Mouse (Mus musculus) CH12.LX (cell line): ENCODE results near the gene 4930513O06Rik. TPM values are rescaled to one million over a fixed set of nuclear protein-coding genes. Genes with fewer than 3 reads are reported as not detected.

ENCODE experiments used
- DNase-seq: peaks from one replicate; pipeline ENCODE4 v3.0.0-alpha.2; 2013; ENCODE audit errors: extremely low read depth
- H3K27ac ChIP-seq: 2 replicates; pipeline ENCODE4 v1.5.1; 2012; ENCODE audit warnings: low read depth, mild to moderate bottlenecking, control low read depth, moderate library complexity; ENCODE audit not compliant: insufficient read depth
- H3K27me3 ChIP-seq: replicated peaks from 2 replicates; pipeline ENCODE3; 2012; ENCODE audit warnings: inconsistent platforms
- H3K36me3 ChIP-seq, 2 experiments: replicated peaks in 1 of 2; 2 replicates each; pipeline versions ENCODE3 to v1.6.1; 2012; ENCODE audit warnings: inconsistent platforms in 1 of 2, low read length in 1 of 2, mild to moderate bottlenecking in 1 of 2, mixed read lengths in 1 of 2, moderate library complexity in 1 of 2; ENCODE audit not compliant: control insufficient read depth in 1 of 2, insufficient read depth in 1 of 2
- H3K4me1 ChIP-seq, 2 experiments: 2 replicates each; pipeline ENCODE4 v1.6.1; 2012; ENCODE audit warnings: inconsistent platforms in 1 of 2, moderate library complexity in 1 of 2; ENCODE audit not compliant: insufficient read depth in 2 of 2, control insufficient read depth in 1 of 2
- H3K4me2 ChIP-seq: 2 replicates; pipeline ENCODE4 v1.6.1; 2012; ENCODE audit warnings: low read depth, mild to moderate bottlenecking, control low read depth; ENCODE audit not compliant: poor library complexity, insufficient read depth, severe bottlenecking
- H3K4me3 ChIP-seq, 3 experiments: fragments of 150-350 bp in 1 of 3; sonication (generic) in 1 of 3; replicated peaks in 1 of 3; 2 replicates each; pipeline versions ENCODE3 to v1.5.1; 2011 to 2012; ENCODE audit warnings: low read depth in 2 of 3, low read length in 2 of 3, mild to moderate bottlenecking in 2 of 3, moderate library complexity in 2 of 3, control low read depth in 1 of 3, improper control_type of control experiment in 1 of 3, inconsistent platforms in 1 of 3, mixed read lengths in 1 of 3; ENCODE audit not compliant: poor library complexity in 1 of 3
- H3K79me2 ChIP-seq: replicated peaks from 2 replicates; pipeline ENCODE4 v1.6.1; 2012; ENCODE audit warnings: mild to moderate bottlenecking, moderate library complexity; ENCODE audit not compliant: control insufficient read depth, poor library complexity, insufficient read depth, severe bottlenecking; ENCODE audit errors: extremely low read depth
- H3K9ac ChIP-seq: 2 replicates; pipeline ENCODE4 v1.6.1; 2012; ENCODE audit warnings: low read depth, mild to moderate bottlenecking, control low read depth, moderate library complexity; ENCODE audit not compliant: insufficient read depth
- H3K9me3 ChIP-seq: replicated peaks from 2 replicates; pipeline ENCODE3; 2012; ENCODE audit warnings: low read length, inconsistent platforms, mixed read lengths
- BHLHE40 ChIP-seq: IDR thresholded peaks from 2 replicates; pipeline ENCODE4 v1.6.1; 2011; ENCODE audit warnings: mild to moderate bottlenecking, low read depth, low read length, improper control_type of control experiment
- CHD2 ChIP-seq: IDR thresholded peaks from 2 replicates; pipeline ENCODE4 v1.6.1; 2011; ENCODE audit warnings: low read length, improper control_type of control experiment
- CTCF ChIP-seq, 2 experiments: IDR thresholded peaks in 1 of 2; conservative IDR thresholded peaks in 1 of 2; 2 replicates each; pipeline ENCODE4 v1.5.1; 2011 to 2012; ENCODE audit warnings: low read depth in 2 of 2, low read length in 2 of 2, improper control_type of control experiment in 1 of 2, inconsistent platforms in 1 of 2, mild to moderate bottlenecking in 1 of 2, moderate library complexity in 1 of 2
- EP300 ChIP-seq: IDR thresholded peaks from 2 replicates; pipeline ENCODE4 v1.6.1; 2011; ENCODE audit warnings: low read length, improper control_type of control experiment
- ETS1 ChIP-seq: conservative IDR thresholded peaks from 2 replicates; pipeline ENCODE4 v1.6.1; 2012; ENCODE audit warnings: low read depth, mild to moderate bottlenecking, inconsistent platforms, low read length, improper control_type of control experiment, moderate library complexity
- GABPA ChIP-seq: IDR thresholded peaks from 2 replicates; pipeline ENCODE4 v1.6.1; 2012; ENCODE audit warnings: low read depth, low read length, improper control_type of control experiment, inconsistent platforms; ENCODE audit not compliant: insufficient replicate concordance
- HCFC1 ChIP-seq: IDR thresholded peaks from 2 replicates; pipeline ENCODE4 v1.6.1; 2012; ENCODE audit warnings: low read depth, mild to moderate bottlenecking, inconsistent platforms, low read length, improper control_type of control experiment
- IRF4 ChIP-seq: IDR thresholded peaks from 2 replicates; pipeline ENCODE4 v1.6.1; 2014; ENCODE audit warnings: low read depth, mild to moderate bottlenecking, inconsistent platforms, low read length, improper control_type of control experiment
- JUN ChIP-seq: IDR thresholded peaks from 2 replicates; pipeline ENCODE4 v1.6.1; 2011; ENCODE audit warnings: low read depth, mild to moderate bottlenecking, low read length, improper control_type of control experiment, moderate library complexity; ENCODE audit not compliant: insufficient read depth
- KAT2A ChIP-seq: IDR thresholded peaks from 2 replicates; pipeline ENCODE4 v1.6.1; 2012; ENCODE audit warnings: low read length, improper control_type of control experiment, inconsistent platforms; ENCODE audit not compliant: insufficient replicate concordance
- MAX ChIP-seq: IDR thresholded peaks from 2 replicates; pipeline ENCODE4 v1.6.1; 2011; ENCODE audit warnings: low read length, improper control_type of control experiment
- MAZ ChIP-seq: IDR thresholded peaks from 2 replicates; pipeline ENCODE4 v1.6.1; 2012; ENCODE audit warnings: low read depth, mild to moderate bottlenecking, inconsistent platforms, low read length, improper control_type of control experiment, moderate library complexity
- MEF2A ChIP-seq: IDR thresholded peaks from 2 replicates; pipeline ENCODE4 v1.6.1; 2014; ENCODE audit warnings: low read depth, mild to moderate bottlenecking, inconsistent platforms, low read length, improper control_type of control experiment, borderline replicate concordance
- MYC ChIP-seq: IDR thresholded peaks from 2 replicates; pipeline ENCODE4 v1.6.1; 2011; ENCODE audit warnings: low read depth, mild to moderate bottlenecking, improper control_type of control experiment, low read length
- NELFE ChIP-seq: IDR thresholded peaks from 2 replicates; pipeline ENCODE4 v1.6.1; 2011; ENCODE audit warnings: low read depth, low read length, improper control_type of control experiment
- NRF1 ChIP-seq: IDR thresholded peaks from 2 replicates; pipeline ENCODE4 v1.6.1; 2014; ENCODE audit warnings: low read depth, mild to moderate bottlenecking, inconsistent platforms, low read length, improper control_type of control experiment, moderate library complexity
- PAX5 ChIP-seq: IDR thresholded peaks from 2 replicates; pipeline ENCODE4 v1.6.1; 2012; ENCODE audit warnings: low read length, inconsistent platforms, mixed read lengths
- POLR2AphosphoS2 ChIP-seq: IDR thresholded peaks from 2 replicates; pipeline ENCODE4 v1.6.1; 2011; ENCODE audit warnings: low read depth, low read length, improper control_type of control experiment
- RAD21 ChIP-seq: IDR thresholded peaks from 2 replicates; pipeline ENCODE4 v1.6.1; 2011; ENCODE audit warnings: low read depth, mild to moderate bottlenecking, low read length, improper control_type of control experiment, moderate library complexity
- RCOR1 ChIP-seq: conservative IDR thresholded peaks from 2 replicates; pipeline ENCODE4 v1.6.1; 2012; ENCODE audit warnings: low read depth, mild to moderate bottlenecking, inconsistent platforms, low read length, improper control_type of control experiment
- SIN3A ChIP-seq: IDR thresholded peaks from 2 replicates; pipeline ENCODE4 v1.6.1; 2012; ENCODE audit warnings: low read length, improper control_type of control experiment, inconsistent platforms
- SMC3 ChIP-seq: IDR thresholded peaks from 2 replicates; pipeline ENCODE4 v1.6.1; 2011; ENCODE audit warnings: low read depth, low read length, improper control_type of control experiment
- TCF12 ChIP-seq: IDR thresholded peaks from 2 replicates; pipeline ENCODE4 v1.6.1; 2014; ENCODE audit warnings: low read depth, mild to moderate bottlenecking, inconsistent platforms, low read length, improper control_type of control experiment
- UBTF ChIP-seq: IDR thresholded peaks from 2 replicates; pipeline ENCODE4 v1.6.1; 2012; ENCODE audit warnings: low read depth, mild to moderate bottlenecking, inconsistent platforms, low read length, improper control_type of control experiment, moderate library complexity
- ZKSCAN1 ChIP-seq: IDR thresholded peaks from 2 replicates; pipeline ENCODE4 v1.6.1; 2012; ENCODE audit warnings: low read depth, inconsistent platforms, low read length, improper control_type of control experiment, borderline replicate concordance
- ZMIZ1 ChIP-seq: IDR thresholded peaks from 2 replicates; pipeline ENCODE4 v1.6.1; 2012; ENCODE audit warnings: low read depth, mild to moderate bottlenecking, inconsistent platforms, low read length, improper control_type of control experiment
- ZNF384 ChIP-seq: IDR thresholded peaks from 2 replicates; pipeline ENCODE4 v1.6.1; 2012; ENCODE audit warnings: low read depth, low read length, improper control_type of control experiment, inconsistent platforms
- dilution Hi-C: fragments of 300-500 bp; cut with MboI; formaldehyde crosslinking; loops from 2 replicates; pipeline ENCODE4 v1.14.3; 2020; ENCODE audit warnings: low sequenced_read_pairs; ENCODE audit not compliant: extremely low pct_unique_long_range_greater_than_20kb, extremely low pct_ligation_motif_present
- in situ Hi-C: fragments of 300-500 bp; cut with MboI; formaldehyde crosslinking; loops from 3 replicates; pipeline ENCODE4 v1.14.3; 2019; ENCODE audit warnings: low sequenced_read_pairs, low pct_ligation_motif_present, low pct_unique_long_range_greater_than_20kb, mixed read lengths
- polyA plus RNA-seq: library from polyadenylated mRNA; unstranded; fragments of >175 nt; gene quantifications from 2 replicates; pipeline ENCODE4 v1.2.1, GENCODE M21; 2012; ENCODE audit warnings: low read depth; ENCODE audit not compliant: insufficient read length
- total RNA-seq, 2 experiments: library from RNA; depleted of rRNA; stranded (reverse); fragments of 300-350 nt in 1 of 2; fragments of >200 nt in 1 of 2; gene quantifications; 2 replicates each; pipeline ENCODE4 v1.2.3; 2012 to 2014

The 4930513O06Rik gene
- total and polyA plus RNA-seq, 3 experiments: not detected

- Histone ChIP-seq H3K4me3 (no peak overlapping the region), H3K36me3 (no peaks in the 10 kb centered on the region), H3K9me3 (no peaks in the 10 kb centered on the region), H3K4me1 (no peaks in the 10 kb centered on the region), H3K9ac (no peak overlapping the region), H3K79me2 (no peaks in the 10 kb centered on the region), H3K27me3 (no peaks in the 10 kb centered on the region), H3K27ac (no peak overlapping the region), H3K4me2 (no peak overlapping the region)
- no peak for DNase-seq
- in situ Hi-C loops (no loop called here), dilution Hi-C loops (no loop called here)
- no peak for TF ChIP-seq CHD2
- TF ChIP-seq RAD21: no peak
- TF ChIP-seq EP300: no peak
- TF ChIP-seq CTCF (conservative IDR thresholded peaks at IDR 0.05 in 1 of 2, IDR thresholded peaks at IDR 0.05 in 1 of 2; ENCODE audit: low read depth in 2 of 2, low read length in 2 of 2): no peak
- no peak for TF ChIP-seq JUN
- TF ChIP-seq MYC: no peak
- no peak for TF ChIP-seq ZMIZ1
- TF ChIP-seq RCOR1: no peak
- TF ChIP-seq SMC3: no peak
- TF ChIP-seq ETS1: no peak
- no peak for TF ChIP-seq MEF2A
- TF ChIP-seq HCFC1: no peak
- no peak for TF ChIP-seq GABPA
- no peak for TF ChIP-seq PAX5
- TF ChIP-seq MAX: no peak
- TF ChIP-seq UBTF: no peak
- TF ChIP-seq POLR2AphosphoS2: no peak
- no peak for TF ChIP-seq ZNF384
- no peak for TF ChIP-seq SIN3A
Observed at GRCm38 (mm10) chrX:139039314-139039713, 46.7 kb upstream of the 4930513O06Rik start.

- no peaks in the 10 kb centered on the region for H3K4me1 ChIP-seq
- TF ChIP-seq KAT2A (no peak), ETS1 (no peak), NELFE (no peak), MAZ (no peak), PAX5 (no peak), HCFC1 (no peak), NRF1 (no peak), IRF4 (no peak), ZKSCAN1 (no peak), CTCF (conservative IDR thresholded peaks at IDR 0.05 in 1 of 2, IDR thresholded peaks at IDR 0.05 in 1 of 2; ENCODE audit: low read depth in 2 of 2, low read length in 2 of 2) (no peak), GABPA (no peak), MYC (no peak), BHLHE40 (no peak), TCF12 (no peak)
- no peak overlapping the region for H3K4me2 ChIP-seq
- dilution Hi-C loops: no loop called here
- H3K79me2 ChIP-seq: no peaks in the 10 kb centered on the region
- DNase-seq: no peak
- H3K36me3 ChIP-seq: no peaks in the 10 kb centered on the region
- no peak overlapping the region for H3K27ac ChIP-seq
- no peak overlapping the region for H3K9ac ChIP-seq
- in situ Hi-C loops: no loop called here
- H3K9me3 ChIP-seq: no peaks in the 10 kb centered on the region
- no peak overlapping the region for H3K4me3 ChIP-seq
- no peaks in the 10 kb centered on the region for H3K27me3 ChIP-seq
Observed at GRCm38 (mm10) chrX:139041148-139041547, 44.9 kb upstream of the 4930513O06Rik start.
